Mouse (Mus musculus) heart, embryonic 10.5 days (tissue): ENCODE measurements around the gene Gabpb2. TPM values are rescaled to one million over a fixed set of nuclear protein-coding genes. Genes with fewer than 3 reads are reported as not detected.

Experiments
- DNase-seq: peaks from one replicate; pipeline ENCODE4 v3.0.0-alpha.2; 2017; ENCODE audit warnings: low spot score
- H3K27ac ChIP-seq: fragments of 300-500 bp; sonication (generic); 2 replicates; pipeline ENCODE4 v1.5.1; 2016; ENCODE audit warnings: mild to moderate bottlenecking
- H3K27me3 ChIP-seq: fragments of 300-500 bp; sonication (generic); 2 replicates; pipeline ENCODE4 v1.6.1; 2016; ENCODE audit warnings: mild to moderate bottlenecking; ENCODE audit not compliant: poor library complexity, insufficient read depth, severe bottlenecking
- H3K36me3 ChIP-seq: fragments of 300-500 bp; sonication (generic); 2 replicates; pipeline ENCODE4 v1.6.1; 2016; ENCODE audit warnings: mild to moderate bottlenecking, moderate library complexity
- H3K4me1 ChIP-seq: fragments of 300-500 bp; sonication (generic); 2 replicates; pipeline ENCODE4 v1.6.1; 2016; ENCODE audit warnings: mild to moderate bottlenecking
- H3K4me3 ChIP-seq: fragments of 300-500 bp; sonication (generic); 2 replicates; pipeline ENCODE4 v1.5.1; 2016; ENCODE audit warnings: mild to moderate bottlenecking, moderate library complexity
- H3K9me3 ChIP-seq: fragments of 300-500 bp; sonication (generic); 2 replicates; pipeline ENCODE4 v1.6.1; 2016; ENCODE audit warnings: mild to moderate bottlenecking, moderate library complexity
- WGBS: fragments of 180-500 bp; shearing (Covaris S2); methylation state at CpG from one replicate; pipeline ENCODE4 v1.1.7; 2016; 5-methylcytosine and 5-hydroxymethylcytosine counted together
- polyA plus RNA-seq: library from polyadenylated mRNA; unstranded; fragments of >200 nt; fragmentation: Nextera tagmentation; extraction: Ambion mirVana; gene quantifications from 2 replicates; pipeline ENCODE4 v1.2.1, GENCODE M21; 2016

Gabpb2 gene
- polyA plus RNA-seq, 1 experiment from 2014 or later, result 8.8 TPM

- peak within 1 kb of the TSS; percentile 77 for H3K27ac ChIP-seq
- under 1% methylated on average over 66 of the region's 66 CpGs for WGBS
Observed at GRCm38 (mm10) chr3:95159987-95160963, 57.4 kb downstream of the Gabpb2 start, which contains the start of gene Sema6c. Gene Sema6c (plus strand): TSS chr3:95160457.

GRCm38 (mm10) chr3:95159511-95159986 is 58.2 kb downstream of the Gabpb2 start:
- peaks cover 19% of the 10 kb centered on the region for H3K27me3 ChIP-seq
- H3K36me3 ChIP-seq, result 0 out of 2 replicates have a peak, but pooled peaks cover 4% of the 10 kb centered on the region
- DNase-seq, result no peak
- no peaks in the 10 kb centered on the region for H3K9me3 ChIP-seq
- H3K4me1 ChIP-seq, result peaks cover 42% of the 10 kb centered on the region
- peak overlapping the region; percentile 87 for H3K4me3 ChIP-seq
- WGBS, result 11% methylated on average over 8 of the region's 8 CpGs
- peak overlapping the region; percentile 77; the same call in 1 of the 2 replicates for H3K27ac ChIP-seq

More at GRCm38 (mm10) chr3:95159987-95160963, 57.4 kb downstream of the Gabpb2 start, which contains the start of gene Sema6c:
- Histone ChIP-seq H3K27me3 (peaks cover 19% of the 10 kb centered on the region), H3K4me1 (peaks cover 44% of the 10 kb centered on the region), H3K4me3 (peak within 1 kb of the TSS; percentile 87), H3K36me3 (0 out of 2 replicates have a peak, but pooled peaks cover 5% of the 10 kb centered on the region), H3K9me3 (no peaks in the 10 kb centered on the region)
- peak; percentile 96 for DNase-seq

GRCm38 (mm10) chr3:95153874-95154273 is 63.8 kb downstream of the Gabpb2 start:
- 49% methylated on average over 4 of the region's 4 CpGs for whole genome bisulfite sequencing
- Histone ChIP-seq H3K27me3 (no peaks in the 10 kb centered on the region), H3K4me1 (no peaks in the 10 kb centered on the region), H3K36me3 (no peaks in the 10 kb centered on the region), H3K9me3 (no peaks in the 10 kb centered on the region), H3K27ac (no peak overlapping the region), H3K4me3 (no peak overlapping the region)
- DNase-seq, result no peak

GRCm38 (mm10) chr3:95147924-95148323 is 69.8 kb downstream of the Gabpb2 start:
- DNase-seq, result no peak
- Histone ChIP-seq H3K27ac (no peak overlapping the region), H3K27me3 (no peaks in the 10 kb centered on the region), H3K36me3 (no peaks in the 10 kb centered on the region), H3K4me1 (no peaks in the 10 kb centered on the region), H3K4me3 (no peak overlapping the region), H3K9me3 (no peaks in the 10 kb centered on the region)
- 62% methylated on average over 3 of the region's 3 CpGs for WGBS

- DNase-seq, result no peak
- H3K27ac ChIP-seq, result no peak overlapping the region
- WGBS, result 10% methylated on average over 5 of the region's 5 CpGs
- no peaks in the 10 kb centered on the region for H3K9me3 ChIP-seq
- H3K27me3 ChIP-seq, result no peaks in the 10 kb centered on the region
- peaks cover 16% of the 10 kb centered on the region for H3K36me3 ChIP-seq
- peaks cover 10% of the 10 kb centered on the region for H3K4me1 ChIP-seq
- no peak overlapping the region for H3K4me3 ChIP-seq
Observed at GRCm38 (mm10) chr3:95142617-95143011, 75.1 kb downstream of the Gabpb2 start.

GRCm38 (mm10) chr3:95141952-95142616 is 75.6 kb downstream of the Gabpb2 start, which contains the start of gene Tnfaip8l2:
Gene Tnfaip8l2 (minus strand): TSS chr3:95142360.
- no peak for DNase-seq
- H3K36me3 ChIP-seq, result peaks cover 16% of the 10 kb centered on the region
- H3K27ac ChIP-seq, result no peak within 1 kb of the TSS
- WGBS, result 80% methylated on average over 10 of the region's 10 CpGs
- peaks cover 10% of the 10 kb centered on the region for H3K4me1 ChIP-seq
- no peak within 1 kb of the TSS for H3K4me3 ChIP-seq
- H3K9me3 ChIP-seq, result no peaks in the 10 kb centered on the region
- no peaks in the 10 kb centered on the region for H3K27me3 ChIP-seq

- H3K27ac ChIP-seq, result no peak overlapping the region
- H3K9me3 ChIP-seq, result no peaks in the 10 kb centered on the region
- 89% methylated on average over 9 of the region's 9 CpGs for WGBS
- peaks cover 10% of the 10 kb centered on the region for H3K4me1 ChIP-seq
- peaks cover 16% of the 10 kb centered on the region for H3K36me3 ChIP-seq
- no peaks in the 10 kb centered on the region for H3K27me3 ChIP-seq
- H3K4me3 ChIP-seq, result no peak overlapping the region
- DNase-seq, result no peak
Observed at GRCm38 (mm10) chr3:95141474-95141873, 76.2 kb downstream of the Gabpb2 start.

GRCm38 (mm10) chr3:95140795-95141194 is 76.9 kb downstream of the Gabpb2 start:
- Histone ChIP-seq H3K4me1 (peaks cover 14% of the 10 kb centered on the region), H3K27me3 (no peaks in the 10 kb centered on the region), H3K9me3 (no peaks in the 10 kb centered on the region), H3K4me3 (no peak overlapping the region), H3K36me3 (peaks cover 16% of the 10 kb centered on the region), H3K27ac (no peak overlapping the region)
- WGBS, result 87% methylated on average over 6 of the region's 6 CpGs
- DNase-seq, result no peak

GRCm38 (mm10) chr3:95140289-95140595 is 77.5 kb downstream of the Gabpb2 start:
- H3K36me3 ChIP-seq, result peaks cover 16% of the 10 kb centered on the region
- H3K4me3 ChIP-seq, result peak overlapping the region; percentile 25; the same call in 1 of the 2 replicates
- peaks cover 20% of the 10 kb centered on the region for H3K4me1 ChIP-seq
- H3K27ac ChIP-seq, result 0 out of 2 replicates have a peak overlapping the region, but pooled peaks have one; percentile 7
- no peaks in the 10 kb centered on the region for H3K9me3 ChIP-seq
- no peaks in the 10 kb centered on the region for H3K27me3 ChIP-seq
- DNase-seq, result no peak
- WGBS, result 40% methylated on average over 18 of the region's 18 CpGs

- Histone ChIP-seq H3K36me3 (peaks cover 16% of the 10 kb centered on the region), H3K4me3 (peak overlapping the region; percentile 25; the same call in 1 of the 2 replicates), H3K9me3 (no peaks in the 10 kb centered on the region), H3K27me3 (no peaks in the 10 kb centered on the region), H3K27ac (0 out of 2 replicates have a peak overlapping the region, but pooled peaks have one; percentile 7), H3K4me1 (peaks cover 25% of the 10 kb centered on the region)
- no peak for DNase-seq
- WGBS, result 51% methylated on average over 25 of the region's 25 CpGs
Observed at GRCm38 (mm10) chr3:95139586-95140288, 78.0 kb downstream of the Gabpb2 start.

- no peak for DNase-seq
- no peaks in the 10 kb centered on the region for H3K27me3 ChIP-seq
- H3K4me1 ChIP-seq, result peaks cover 30% of the 10 kb centered on the region
- H3K9me3 ChIP-seq, result no peaks in the 10 kb centered on the region
- WGBS, result 89% methylated on average over 3 of the region's 3 CpGs
- H3K36me3 ChIP-seq, result peaks cover 30% of the 10 kb centered on the region
- H3K27ac ChIP-seq, result no peak overlapping the region
- no peak overlapping the region for H3K4me3 ChIP-seq
Observed at GRCm38 (mm10) chr3:95136336-95136735, 81.4 kb downstream of the Gabpb2 start.

- peak overlapping the region; percentile 36; the same call in 1 of the 2 replicates for H3K27ac ChIP-seq
- peaks cover 30% of the 10 kb centered on the region for H3K4me1 ChIP-seq
- peak overlapping the region; percentile 52 for H3K4me3 ChIP-seq
- 86% methylated on average over 7 of the region's 7 CpGs for WGBS
- no peaks in the 10 kb centered on the region for H3K27me3 ChIP-seq
- H3K9me3 ChIP-seq, result no peaks in the 10 kb centered on the region
- no peak for DNase-seq
- peaks cover 33% of the 10 kb centered on the region for H3K36me3 ChIP-seq
Observed at GRCm38 (mm10) chr3:95135433-95136052, 82.2 kb downstream of the Gabpb2 start.
